Mouse (Mus musculus): ENCODE data around the gene Olfr47.
A peak's percentile ranks its signal among the peaks of the same experiment; 100 is the strongest.
"Not testable (repeated sequence)": the region's sequence is repeated elsewhere in the genome, so short reads cannot be mapped to it uniquely, and the experiment has no call there.

The Olfr47 gene

GRCm38 (mm10) chr6:43231255-43231654 is at the start of gene Olfr47:
Gene Olfr47 (plus strand): TSS chr6:43231529.
- not testable (repeated sequence) for DNase-seq

- DNase-seq, result no peak
Measured at GRCm38 (mm10) chr6:43190986-43191385, 40.3 kb upstream of the Olfr47 start.

GRCm38 (mm10) chr6:43196781-43197180 is 34.5 kb upstream of the Olfr47 start, which contains the start of gene Olfr435:
Gene Olfr435 (plus strand): TSS chr6:43197146.
- no peak for DNase-seq

GRCm38 (mm10) chr6:43198094-43198493 is 33.2 kb upstream of the Olfr47 start:
- DNase-seq, result no peak

GRCm38 (mm10) chr6:43202786-43203185 is 28.5 kb upstream of the Olfr47 start:
- no peak for DNase-seq

- no peak for DNase-seq
Measured at GRCm38 (mm10) chr6:43205355-43205754, 26.0 kb upstream of the Olfr47 start.

GRCm38 (mm10) chr6:43212873-43213272 is 18.5 kb upstream of the Olfr47 start, which contains the start of gene Olfr434:
Gene Olfr434 (plus strand): TSS chr6:43213021.
- not testable (repeated sequence) for DNase-seq

GRCm38 (mm10) chr6:43242061-43242460 is 10.7 kb downstream of the Olfr47 start:
- peak; percentile 54 for DNase-seq

- no peak for DNase-seq
Measured at GRCm38 (mm10) chr6:43247396-43247795, 16.1 kb downstream of the Olfr47 start.

GRCm38 (mm10) chr6:43252994-43253393 is 21.7 kb downstream of the Olfr47 start:
- no peak for DNase-seq

GRCm38 (mm10) chr6:43254193-43254926 is 23.0 kb downstream of the Olfr47 start:
- DNase-seq, result peak; percentile 53

GRCm38 (mm10) chr6:43260756-43261155 is 29.4 kb downstream of the Olfr47 start:
- no peak for DNase-seq

- peak; percentile 52 for DNase-seq
Measured at GRCm38 (mm10) chr6:43265363-43266041, 34.2 kb downstream of the Olfr47 start, which contains the start of gene Arhgef5. Gene Arhgef5 (plus strand): TSS chr6:43265582.

GRCm38 (mm10) chr6:43266356-43266755 is 35.0 kb downstream of the Olfr47 start:
- DNase-seq, result peak; percentile 57

GRCm38 (mm10) chr6:43272597-43272996 is 41.3 kb downstream of the Olfr47 start:
- DNase-seq, result no peak

- no peak for DNase-seq
Measured at GRCm38 (mm10) chr6:43274123-43274522, 42.8 kb downstream of the Olfr47 start.

- peak; percentile 41 for DNase-seq
Measured at GRCm38 (mm10) chr6:43278247-43278646, 46.9 kb downstream of the Olfr47 start.

GRCm38 (mm10) chr6:43280481-43280880 is 49.2 kb downstream of the Olfr47 start:
- no peak for DNase-seq
